Mouse (Mus musculus) liver, adult 2 months (tissue): ENCODE measurements around the gene Fnbp1. TPM values are rescaled to one million over a fixed set of nuclear protein-coding genes. Genes with fewer than 3 reads are reported as not detected.

ENCODE experiments used
- DNase-seq: peaks from one replicate; pipeline ENCODE4 v3.0.0-alpha.2; 2011; ENCODE audit warnings: low read depth, low spot score; ENCODE audit errors: extremely low read depth
- H3K27ac ChIP-seq: fragments of 200-500 bp; replicated peaks from 2 replicates; pipeline ENCODE4 v1.5.1; 2012; ENCODE audit warnings: low read depth, mild to moderate bottlenecking, control low read depth, inconsistent platforms, low read length; ENCODE audit not compliant: insufficient read depth
- H3K27me3 ChIP-seq: fragments of 200-500 bp; 2 replicates; pipeline ENCODE4 v1.6.1; 2012; ENCODE audit warnings: mild to moderate bottlenecking, moderate library complexity, low read length, inconsistent platforms; ENCODE audit not compliant: control insufficient read depth, insufficient read depth
- H3K36me3 ChIP-seq: fragments of 200-500 bp; 2 replicates; pipeline ENCODE4 v1.6.1; 2012; ENCODE audit warnings: low read length, inconsistent platforms; ENCODE audit not compliant: control insufficient read depth, insufficient read depth
- H3K4me1 ChIP-seq: fragments of 200-500 bp; 2 replicates; pipeline ENCODE4 v1.6.1; 2011; ENCODE audit warnings: low read length; ENCODE audit not compliant: control insufficient read depth, insufficient read depth
- H3K4me3 ChIP-seq: fragments of 200-500 bp; 2 replicates; pipeline ENCODE4 v1.5.1; 2011; ENCODE audit warnings: low read depth, mild to moderate bottlenecking, control low read depth, low read length, moderate library complexity; ENCODE audit not compliant: insufficient read depth
- H3K79me2 ChIP-seq: fragments of 200-500 bp; 2 replicates; pipeline ENCODE4 v1.6.1; 2012; ENCODE audit warnings: inconsistent platforms, mild to moderate bottlenecking, low read length, moderate library complexity; ENCODE audit not compliant: control insufficient read depth, insufficient read depth
- H3K9ac ChIP-seq: fragments of 200-500 bp; 2 replicates; pipeline ENCODE4 v1.6.1; 2012; ENCODE audit warnings: low read depth, mild to moderate bottlenecking, control low read depth, inconsistent platforms, low read length
- CTCF ChIP-seq: fragments of 200-500 bp; IDR thresholded peaks from 2 replicates; pipeline ENCODE4 v1.5.1; 2011; ENCODE audit warnings: low read depth, low read length, control low read depth
- POLR2A ChIP-seq: fragments of 200-500 bp; IDR thresholded peaks from 2 replicates; pipeline ENCODE4 v1.6.1; 2011; ENCODE audit warnings: low read length, control low read depth; ENCODE audit not compliant: insufficient read depth; ENCODE audit errors: extremely low read depth
- WGBS: fragments of 180-500 bp; shearing (Covaris S2); methylation state at CpG from one replicate; pipeline ENCODE4 v1.1.7; 2018; 5-methylcytosine and 5-hydroxymethylcytosine counted together
- polyA plus RNA-seq: library from polyadenylated mRNA; depleted of rRNA; stranded (reverse); fragments of >200 nt; gene quantifications from 2 replicates; pipeline ENCODE4 v1.2.3, GENCODE M21; 2012
- total RNA-seq: library from RNA; depleted of rRNA; stranded (reverse); fragments of >200 nt; gene quantifications from 2 replicates; pipeline ENCODE4 v1.2.3, GENCODE M21; 2014

The Fnbp1 gene
- total and polyA plus RNA-seq, 2 experiments = 5.2 to 8.6 TPM

DNA sequence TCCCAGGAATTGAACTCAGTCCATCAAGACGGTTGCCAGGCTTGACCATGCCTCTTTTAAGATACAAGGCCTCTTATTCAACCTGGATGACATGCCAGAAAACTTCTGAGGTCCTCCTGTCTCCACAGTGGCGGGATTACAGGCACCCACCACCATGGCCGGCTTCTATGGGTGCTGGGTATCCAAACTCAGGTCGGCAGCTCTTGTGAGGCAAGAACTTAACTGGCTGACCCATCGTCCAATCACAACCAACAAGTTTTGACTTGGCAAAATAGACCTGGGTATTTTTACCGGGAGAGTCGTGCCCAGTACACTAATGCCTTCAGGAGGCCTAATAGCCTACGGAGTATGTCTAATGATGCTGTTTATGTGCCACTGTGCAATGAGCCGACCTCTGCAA is 15.8 kb downstream of the Fnbp1 start:
- 93% methylated on average over 9 of the region's 9 CpGs for WGBS
- no peak overlapping the region for H3K27ac ChIP-seq
- peaks cover 31% of the 10 kb centered on the region for H3K4me1 ChIP-seq
- H3K9ac ChIP-seq = no peak overlapping the region
- DNase-seq = no peak
- H3K36me3 ChIP-seq = no peaks in the 10 kb centered on the region
- TF ChIP-seq POLR2A (no peak), CTCF (no peak)
- H3K79me2 ChIP-seq = peaks cover 16% of the 10 kb centered on the region; the same call in 1 of the 2 replicates
- no peak overlapping the region for H3K4me3 ChIP-seq
- H3K27me3 ChIP-seq = no peaks in the 10 kb centered on the region

DNA sequence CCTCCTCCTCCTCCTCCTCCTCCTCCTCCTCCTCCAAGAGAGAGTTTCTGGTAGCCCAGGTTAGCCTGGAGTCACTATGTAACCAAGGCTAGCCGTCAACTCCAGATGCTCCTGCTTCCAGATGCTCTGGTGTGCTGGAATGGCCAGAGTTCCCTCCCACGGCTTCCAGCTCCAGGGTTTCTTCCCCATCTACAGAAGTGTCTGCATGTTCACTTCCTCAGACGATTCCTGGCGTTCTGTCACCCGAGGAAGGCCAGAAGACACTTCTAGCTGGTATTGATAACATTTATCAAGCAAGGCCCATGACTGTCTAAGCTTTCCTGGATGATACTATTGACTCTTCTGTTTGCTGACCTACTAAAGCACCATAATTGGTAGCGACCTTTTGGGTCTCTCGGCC is 16.7 kb downstream of the Fnbp1 start:
- Histone ChIP-seq H3K27ac (no peak overlapping the region), H3K4me3 (no peak overlapping the region), H3K4me1 (peaks cover 26% of the 10 kb centered on the region), H3K27me3 (no peaks in the 10 kb centered on the region), H3K36me3 (no peaks in the 10 kb centered on the region), H3K79me2 (peaks cover 11% of the 10 kb centered on the region; the same call in 1 of the 2 replicates), H3K9ac (no peak overlapping the region)
- 52% methylated on average over 7 of the region's 7 CpGs for WGBS
- TF ChIP-seq CTCF (no peak), POLR2A (no peak)
- DNase-seq = peak; percentile 39

- Histone ChIP-seq H3K36me3 (no peaks in the 10 kb centered on the region), H3K9ac (no peak overlapping the region), H3K27ac (peak overlapping the region; percentile 3; the same call in 1 of the 2 replicates), H3K4me3 (no peak overlapping the region), H3K79me2 (peaks cover 14% of the 10 kb centered on the region; the same call in 1 of the 2 replicates), H3K27me3 (no peaks in the 10 kb centered on the region), H3K4me1 (peaks cover 26% of the 10 kb centered on the region)
- 72% methylated on average over 2 of the region's 2 CpGs for WGBS
- DNase-seq = no peak
- TF ChIP-seq POLR2A (no peak), CTCF (no peak)
Observed at GRCm38 (mm10) chr2:31124694-31125093, 17.1 kb downstream of the Fnbp1 start.

DNA sequence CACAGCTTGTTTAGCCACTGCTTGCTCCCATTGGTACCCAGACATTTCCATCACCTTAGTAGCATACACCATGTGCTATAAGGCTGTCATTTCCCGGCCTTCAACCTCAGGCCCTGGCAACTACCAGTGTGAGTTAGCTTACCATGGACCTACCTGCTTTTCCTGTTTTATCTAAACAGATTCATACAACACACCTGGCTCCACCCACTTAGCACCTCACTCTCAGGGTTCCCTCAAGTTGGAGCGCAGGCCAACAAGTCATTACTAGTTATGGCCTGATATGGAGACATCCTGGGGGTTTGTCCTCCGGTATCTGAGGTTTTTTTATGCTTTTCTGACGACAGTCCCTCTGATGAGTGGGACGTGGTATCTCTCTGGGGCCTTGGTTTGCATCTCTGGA is 18.3 kb downstream of the Fnbp1 start:
- Histone ChIP-seq H3K79me2 (peaks cover 14% of the 10 kb centered on the region; the same call in 1 of the 2 replicates), H3K9ac (no peak overlapping the region), H3K36me3 (no peaks in the 10 kb centered on the region), H3K4me1 (peaks cover 26% of the 10 kb centered on the region), H3K27me3 (no peaks in the 10 kb centered on the region), H3K4me3 (no peak overlapping the region), H3K27ac (no peak overlapping the region; the same call in 1 of the 2 replicates)
- WGBS = 97% methylated on average over 5 of the region's 5 CpGs
- TF ChIP-seq POLR2A = no peak
- TF ChIP-seq CTCF = no peak
- no peak for DNase-seq

DNA sequence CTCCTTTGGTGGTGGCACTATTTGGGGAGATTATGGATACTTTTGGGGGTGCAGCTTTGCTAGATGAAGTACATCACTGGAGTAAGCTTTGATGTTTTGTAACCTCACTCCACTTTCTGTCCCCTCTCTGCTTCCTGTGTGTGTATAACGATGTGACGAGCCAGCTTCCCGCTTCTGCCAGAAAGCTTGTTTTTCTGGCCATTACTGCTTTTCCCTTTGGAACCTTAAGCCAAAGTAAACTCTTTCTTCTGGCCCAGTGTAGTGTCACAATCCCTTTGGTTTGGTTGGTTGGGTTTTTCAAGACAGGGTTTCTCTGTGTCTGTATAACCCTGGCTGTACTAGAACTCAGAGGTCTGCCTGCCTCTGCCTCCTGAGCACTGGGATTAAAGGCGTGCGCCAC is 19.0 kb downstream of the Fnbp1 start:
- Histone ChIP-seq H3K79me2 (peaks cover 16% of the 10 kb centered on the region; the same call in 1 of the 2 replicates), H3K27ac (peak overlapping the region; percentile 55; the same call in 1 of the 2 replicates), H3K36me3 (no peaks in the 10 kb centered on the region), H3K27me3 (no peaks in the 10 kb centered on the region), H3K4me3 (no peak overlapping the region), H3K9ac (no peak overlapping the region), H3K4me1 (peaks cover 22% of the 10 kb centered on the region)
- peak; percentile 90 for DNase-seq
- 46% methylated on average over 5 of the region's 5 CpGs for whole genome bisulfite sequencing
- TF ChIP-seq CTCF (no peak), POLR2A (no peak)

DNA sequence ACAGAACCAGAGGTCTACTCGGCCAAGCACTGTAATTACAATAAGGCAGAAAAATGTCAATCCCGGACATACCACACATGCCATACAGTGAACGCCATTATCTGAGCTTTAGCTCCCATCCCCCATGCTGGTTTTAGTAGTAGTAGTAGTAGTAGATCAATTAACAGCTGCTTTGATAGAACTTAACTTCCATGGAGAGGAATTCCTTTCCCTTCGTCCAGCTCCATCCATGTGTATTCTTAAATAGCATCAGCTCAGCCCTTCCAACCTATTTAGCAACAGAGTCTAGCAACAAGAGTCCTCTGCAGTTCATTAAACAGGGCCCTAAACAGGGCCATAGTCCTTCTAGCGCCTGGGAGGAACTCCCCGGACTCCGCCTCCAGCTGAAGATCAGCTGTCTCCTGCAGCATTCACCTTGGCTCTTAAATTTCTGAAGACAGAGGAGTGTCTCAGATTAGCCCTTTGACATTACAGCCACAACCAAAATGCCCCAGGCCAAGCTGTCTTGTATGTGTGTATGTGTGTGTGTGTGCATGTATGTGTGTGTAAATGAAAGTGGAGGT is 20.6 kb downstream of the Fnbp1 start:
- H3K27ac ChIP-seq = no peak overlapping the region
- 88% methylated on average over 7 of the region's 7 CpGs for WGBS
- H3K4me3 ChIP-seq = no peak overlapping the region
- H3K9ac ChIP-seq = no peak overlapping the region
- no peak for TF ChIP-seq CTCF
- no peak for TF ChIP-seq POLR2A
- H3K4me1 ChIP-seq = peaks cover 15% of the 10 kb centered on the region
- peaks cover 21% of the 10 kb centered on the region; the same call in 1 of the 2 replicates for H3K79me2 ChIP-seq
- no peaks in the 10 kb centered on the region for H3K36me3 ChIP-seq
- H3K27me3 ChIP-seq = no peaks in the 10 kb centered on the region
- DNase-seq = no peak
